Mouse (Mus musculus) telencephalon, adult 2 months (tissue): ENCODE measurements around the gene Dnah12.
"Not testable (repeated sequence)": the region's sequence is repeated elsewhere in the genome, so short reads cannot be mapped to it uniquely, and the experiment has no call there.

Experiments used
- DNase-seq: peaks from one replicate; pipeline ENCODE4 v3.0.0-alpha.2; 2011; ENCODE audit warnings: low read depth, low spot score

The Dnah12 gene

GRCm38 (mm10) chr14:26692974-26693373, at the start of gene Dnah12:
TSS of gene Dnah12 (plus strand) at chr14:26693274.
- no peak for DNase-seq

GRCm38 (mm10) chr14:26645989-26646650, 47.0 kb upstream of the Dnah12 start:
- no peak for DNase-seq

- DNase-seq, result no peak
Observed at GRCm38 (mm10) chr14:26647811-26648210, 45.3 kb upstream of the Dnah12 start.

- no peak for DNase-seq
Observed at GRCm38 (mm10) chr14:26651901-26652300, 41.2 kb upstream of the Dnah12 start.

- no peak for DNase-seq
Observed at GRCm38 (mm10) chr14:26658178-26658577, 34.9 kb upstream of the Dnah12 start.

GRCm38 (mm10) chr14:26660233-26660632, 32.8 kb upstream of the Dnah12 start:
- no peak for DNase-seq

GRCm38 (mm10) chr14:26662016-26662415, 31.1 kb upstream of the Dnah12 start:
- no peak for DNase-seq

GRCm38 (mm10) chr14:26662488-26662887, 30.6 kb upstream of the Dnah12 start:
- DNase-seq, result no peak

GRCm38 (mm10) chr14:26663851-26664250, 29.2 kb upstream of the Dnah12 start:
- DNase-seq, result no peak

GRCm38 (mm10) chr14:26667991-26668370, 25.1 kb upstream of the Dnah12 start:
- DNase-seq, result no peak

- peak; percentile 35 for DNase-seq
Observed at GRCm38 (mm10) chr14:26668371-26669291, 24.4 kb upstream of the Dnah12 start.

- DNase-seq, result peak; percentile 96
Observed at GRCm38 (mm10) chr14:26669292-26670073, 23.6 kb upstream of the Dnah12 start, which contains the start of gene Pde12. TSS of gene Pde12 (minus strand) at chr14:26669883.

GRCm38 (mm10) chr14:26670964-26671363, 22.1 kb upstream of the Dnah12 start:
- no peak for DNase-seq

GRCm38 (mm10) chr14:26671870-26672615, 21.0 kb upstream of the Dnah12 start:
- DNase-seq, result not testable (repeated sequence)

- DNase-seq, result not testable (repeated sequence)
Observed at GRCm38 (mm10) chr14:26674476-26675169, 18.5 kb upstream of the Dnah12 start.

GRCm38 (mm10) chr14:26675371-26675770, 17.7 kb upstream of the Dnah12 start:
- no peak for DNase-seq

- DNase-seq, result no peak
Observed at GRCm38 (mm10) chr14:26675791-26676190, 17.3 kb upstream of the Dnah12 start.

GRCm38 (mm10) chr14:26690727-26691126, 2.3 kb upstream of the Dnah12 start:
- DNase-seq, result no peak

GRCm38 (mm10) chr14:26691363-26691762, 1.7 kb upstream of the Dnah12 start:
- no peak for DNase-seq

GRCm38 (mm10) chr14:26697912-26698311, 4.8 kb downstream of the Dnah12 start:
- peak; percentile 9 for DNase-seq

- DNase-seq, result not testable (repeated sequence)
Observed at GRCm38 (mm10) chr14:26705246-26705645, 12.2 kb downstream of the Dnah12 start.
